Mouse (Mus musculus) mouse embryonic stem cell (cell line): ENCODE data around the gene Sh3d19.

ENCODE experiments used
- in situ Hi-C, 2 experiments: fragments of 300-500 bp; cut with MboI; formaldehyde crosslinking; loops; 1 replicate in 1 of 2; 3 replicates in 1 of 2; pipeline ENCODE4 v1.14.3; 2019 to 2020; ENCODE audit warnings: low sequenced_read_pairs in 2 of 2, low pct_unique_long_range_greater_than_20kb in 1 of 2, mixed read lengths in 1 of 2; ENCODE audit not compliant: unreplicated experiment in 1 of 2

Sh3d19 gene

GRCm38 (mm10) chr3:86168841-86169425, 198.0 kb downstream of the Sh3d19 start:
- in situ Hi-C loops: no loop called here

DNA sequence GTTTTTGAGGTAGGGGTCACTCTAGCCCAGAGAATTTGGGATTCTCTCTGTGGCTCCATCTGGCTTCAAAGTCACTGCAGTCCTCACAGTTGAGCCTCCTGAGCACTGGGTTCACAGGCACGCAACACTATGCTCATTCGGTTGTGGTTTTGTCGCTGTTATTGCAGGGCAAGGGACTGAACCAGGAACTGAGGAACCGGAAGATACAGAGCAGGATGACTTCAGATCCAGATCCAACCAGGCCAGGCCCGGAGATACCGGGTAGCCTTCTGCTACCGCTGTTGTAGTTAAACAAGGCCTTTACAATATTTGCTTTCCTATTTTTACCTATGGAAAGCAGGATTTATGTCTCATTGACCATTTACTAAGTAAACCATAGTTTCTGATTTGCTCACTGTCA, 208.8 kb downstream of the Sh3d19 start:
- in situ Hi-C loops: no loop called here
